Mouse (Mus musculus) erythroid progenitor cell, adult 5-6 weeks (primary cell): ENCODE measurements around the gene Edaradd. TPM values are rescaled to one million over a fixed set of nuclear protein-coding genes. Genes with fewer than 3 reads are reported as not detected.

ENCODE experiments used
- ATAC-seq: replicated peaks from 2 replicates; pipeline ENCODE4 v1.8.0; 2016; ENCODE audit warnings: moderate number of reproducible peaks, mild to moderate bottlenecking, moderate TSS enrichment, inconsistent platforms; ENCODE audit not compliant: poor library complexity, low FRiP score, severe bottlenecking
- total RNA-seq, 2 experiments: library from RNA; stranded (forward) in 1 of 2; stranded (reverse) in 1 of 2; fragments of 150-400 nt in 1 of 2; fragments of 186-747, 209-891 nt in 1 of 2; gene quantifications; 2 replicates each; pipeline versions ENCODE4 v1.2.3 to v1.2.4; 2015 to 2017; ENCODE audit warnings: low replicate concordance in 2 of 2

Edaradd gene
- total RNA-seq, 2 experiments from 2014 or later: 1.1 to 1.3 TPM

DNA sequence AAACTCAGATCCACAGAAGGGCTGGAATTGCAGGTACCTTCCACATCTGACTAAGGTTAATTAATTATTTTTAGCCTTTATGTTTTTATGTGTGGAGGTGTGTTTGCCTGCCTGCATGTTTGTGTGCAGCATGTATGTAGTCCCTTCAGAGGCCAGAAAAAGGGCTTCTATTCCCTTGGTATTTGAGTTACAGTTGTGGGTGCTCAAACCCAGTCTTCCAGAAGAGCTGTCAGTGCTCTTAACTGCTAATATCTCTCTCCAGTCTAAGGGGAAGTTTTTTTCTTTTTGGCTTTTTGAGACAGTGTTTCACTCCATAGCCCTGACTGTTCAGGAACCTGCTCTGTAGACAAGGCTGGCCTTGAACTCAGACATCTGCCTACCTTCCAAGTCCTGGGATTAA is 2.1 kb upstream of the Edaradd start:
- no peak for ATAC-seq

DNA sequence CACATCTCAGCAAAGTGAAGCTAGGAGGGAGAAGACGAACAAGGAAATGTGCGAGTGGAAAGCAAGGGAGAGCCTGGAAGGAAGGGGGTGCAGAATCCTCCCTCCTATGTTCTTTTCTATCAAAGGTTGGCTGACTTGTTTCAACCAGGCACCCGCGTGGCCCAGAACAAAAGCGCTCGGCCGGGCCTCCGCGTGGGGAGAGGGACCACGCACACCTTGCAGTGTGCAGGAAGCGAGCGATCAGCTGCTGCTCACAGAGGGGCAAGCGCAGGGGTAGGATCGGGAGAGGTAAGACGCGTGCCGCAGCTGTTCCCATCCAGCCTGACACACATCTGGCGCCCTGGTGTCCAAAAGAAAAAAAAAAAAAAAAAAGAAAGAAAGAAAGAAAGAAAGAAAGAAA is 867 bp downstream of the Edaradd start:
- ATAC-seq: no peak

DNA sequence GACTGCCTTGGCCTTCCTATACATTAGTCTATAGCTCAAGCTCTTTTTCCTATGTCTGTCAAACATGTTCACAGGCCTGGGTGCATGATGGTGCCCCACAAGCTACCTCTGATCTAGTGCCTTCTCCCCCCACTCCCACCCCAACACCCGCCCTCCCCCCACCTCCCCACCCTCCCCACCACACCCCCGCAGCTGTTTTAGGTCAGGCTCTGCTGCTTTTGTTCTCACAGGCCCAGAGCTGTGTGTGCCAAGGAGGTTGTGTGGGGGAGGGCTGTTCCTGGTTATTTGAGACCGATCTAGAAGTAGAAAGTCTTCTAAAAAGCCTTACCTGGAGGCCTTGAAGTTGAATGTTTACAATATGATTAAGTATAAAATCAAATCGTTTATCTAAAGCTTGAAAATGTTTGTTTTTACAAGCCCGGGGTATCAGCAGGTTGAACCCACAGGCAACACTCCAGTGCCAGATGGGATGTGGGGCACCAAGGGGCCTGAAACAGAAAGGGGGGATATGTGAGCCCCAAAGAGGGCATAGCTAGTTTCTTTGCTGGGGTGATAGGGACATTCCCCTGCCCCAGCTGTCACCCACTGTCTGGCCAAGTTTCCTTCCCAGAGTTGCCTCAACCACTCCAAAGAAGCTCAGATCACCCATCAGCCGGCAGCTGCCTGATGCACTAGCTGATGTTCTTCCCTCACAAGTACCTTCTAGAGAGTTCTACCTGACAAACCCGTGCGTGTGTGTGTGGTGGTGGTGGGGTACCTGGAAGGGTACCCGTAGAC is 8.9 kb downstream of the Edaradd start:
- no peak for ATAC-seq

DNA sequence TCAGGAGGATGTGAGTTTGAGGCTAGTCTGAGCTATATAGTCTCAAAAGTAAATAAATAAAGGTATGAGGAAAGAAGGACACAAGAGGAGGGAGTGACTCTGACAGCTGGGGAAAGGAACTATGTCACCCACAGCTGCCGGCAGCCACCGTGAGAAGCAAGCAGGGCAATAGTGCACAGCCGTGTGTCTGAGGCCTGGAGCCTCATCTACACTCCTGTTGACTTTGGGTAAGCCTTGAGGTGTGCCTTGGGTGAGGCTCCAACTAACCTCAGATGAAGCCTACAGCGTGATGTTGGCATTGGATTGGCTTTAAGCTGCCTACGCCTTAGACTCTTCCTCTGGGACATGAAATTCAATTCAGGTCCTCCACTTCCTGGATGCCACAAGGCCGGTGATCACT is 10.2 kb downstream of the Edaradd start:
- no peak for ATAC-seq

DNA sequence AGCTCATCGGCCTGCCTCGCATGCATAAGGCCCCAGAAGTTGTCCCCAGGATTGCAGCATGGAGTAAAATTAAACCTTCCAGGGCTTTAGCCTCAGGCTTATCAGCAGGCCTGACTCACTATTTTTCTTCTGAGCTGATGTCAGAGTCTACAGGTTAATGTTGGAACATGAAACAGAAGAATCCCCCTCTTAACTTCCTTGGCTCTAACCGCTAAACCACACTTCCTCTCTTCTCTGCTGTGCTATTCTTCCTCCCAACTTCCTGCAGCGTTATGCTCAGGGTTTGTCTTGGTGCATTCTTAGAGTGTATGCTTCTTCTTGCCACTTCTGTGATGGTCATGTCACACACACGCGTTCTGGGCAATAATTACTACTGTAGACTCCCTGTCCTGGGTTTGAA is 12.8 kb downstream of the Edaradd start:
- no peak for ATAC-seq

DNA sequence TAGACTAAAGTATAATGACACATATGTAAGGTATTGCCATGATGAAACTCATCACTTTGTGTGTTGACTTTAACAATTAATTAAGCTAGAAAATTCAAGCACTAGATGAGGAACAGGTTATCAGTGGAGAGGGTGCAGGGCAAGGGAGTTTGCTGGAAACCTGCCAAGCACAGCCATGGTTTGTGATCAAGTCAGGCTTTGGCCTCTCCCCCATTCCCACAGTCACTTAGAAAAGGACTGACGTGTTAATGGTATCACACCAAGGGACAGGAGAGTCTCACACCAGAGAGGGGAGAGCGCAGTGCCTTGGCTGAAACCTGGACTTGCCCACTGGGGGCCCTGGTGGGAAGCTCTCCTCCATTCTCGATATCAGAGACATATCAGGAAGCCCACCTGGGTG is 14.9 kb downstream of the Edaradd start:
- ATAC-seq: no peak

DNA sequence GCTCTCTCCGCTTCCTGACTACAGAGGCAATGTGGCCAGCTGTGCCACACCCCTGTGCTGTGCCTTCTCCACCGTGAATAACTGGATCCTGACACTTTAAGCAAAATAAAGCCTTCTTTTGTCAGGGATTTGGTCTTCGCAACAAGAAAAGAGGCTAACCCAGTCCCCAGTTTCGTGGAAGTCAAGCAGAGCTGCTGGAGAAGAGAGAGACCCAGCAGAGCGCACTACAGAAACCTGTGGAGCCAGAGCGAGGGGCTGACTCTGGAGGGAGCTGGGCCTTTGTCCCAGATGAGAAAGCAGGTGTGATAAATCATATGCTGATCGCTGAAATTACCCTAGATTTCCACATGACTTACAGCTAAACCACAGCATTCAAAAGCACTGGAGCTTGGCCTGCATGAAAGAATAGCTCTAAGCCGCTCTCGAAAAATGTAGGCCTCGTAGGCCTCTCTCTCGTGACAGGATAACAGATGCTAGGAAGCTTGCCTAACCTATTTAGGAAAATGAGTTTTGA is 16.9 kb downstream of the Edaradd start:
- ATAC-seq: no peak

DNA sequence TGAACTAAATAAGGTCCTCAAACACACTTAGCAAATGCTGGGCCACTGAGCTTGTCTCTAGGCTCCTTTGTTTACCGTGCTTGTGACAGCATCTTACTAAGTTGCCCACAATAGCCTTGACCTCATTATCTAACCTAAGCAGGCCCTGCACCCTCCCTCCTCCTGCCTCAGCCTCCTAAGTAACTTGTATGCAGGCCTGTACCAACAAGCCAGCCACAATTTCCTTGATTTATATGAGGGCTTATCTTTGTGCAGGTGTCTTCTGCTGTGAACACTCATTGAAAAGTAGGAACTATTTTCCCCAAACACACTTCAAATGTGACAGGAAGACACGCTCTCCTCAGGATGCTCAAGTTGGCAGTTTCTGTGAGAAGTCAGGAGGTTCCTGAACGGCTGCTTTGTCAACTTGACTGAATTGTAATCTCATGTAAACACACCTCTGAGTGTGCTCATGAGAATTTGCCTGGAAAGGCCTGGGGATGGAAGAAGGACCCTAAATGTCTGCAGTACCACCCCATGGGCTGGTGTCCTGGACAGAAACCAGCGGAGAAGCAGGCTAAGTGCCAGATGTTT is 17.5 kb downstream of the Edaradd start:
- ATAC-seq: peak; percentile 58; the same call in 1 of the 2 replicates

DNA sequence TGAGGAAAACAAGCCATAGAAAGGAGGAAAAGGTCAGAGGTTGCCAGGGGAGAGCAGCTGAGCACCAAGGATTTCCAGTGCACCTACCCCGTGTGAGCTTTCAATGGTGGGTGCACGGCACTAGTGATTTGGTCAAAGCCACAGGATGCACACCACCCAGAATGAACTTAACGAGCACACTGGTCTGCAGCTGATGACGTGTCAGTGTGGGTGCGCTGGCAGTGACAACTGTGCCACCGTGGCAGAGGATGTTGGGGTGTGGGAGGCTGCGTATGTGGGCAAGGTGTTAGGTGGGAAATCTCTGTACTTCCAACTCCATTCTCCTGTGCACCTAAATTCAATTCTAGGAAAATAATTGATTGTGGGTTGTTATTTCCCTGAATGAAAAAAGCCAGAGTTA is 21.1 kb downstream of the Edaradd start:
- ATAC-seq: no peak

DNA sequence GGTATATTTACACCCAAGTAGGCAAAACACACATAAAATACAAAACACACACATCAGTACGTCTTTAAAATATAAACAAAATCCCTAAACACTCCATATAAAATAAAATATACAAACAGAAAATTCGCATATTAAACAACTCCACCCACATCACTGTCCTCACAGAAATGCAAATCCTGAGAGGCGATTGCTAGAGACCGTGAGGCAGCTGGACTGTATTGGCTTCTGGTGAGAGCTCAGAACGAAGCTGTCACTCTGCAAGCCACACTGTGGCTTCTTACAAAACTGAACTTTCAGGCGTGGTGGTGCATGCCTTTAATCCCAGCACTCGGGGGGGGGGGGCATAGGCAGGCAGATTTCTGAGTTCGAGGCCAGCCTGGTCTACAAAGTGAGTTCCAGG is 22.4 kb downstream of the Edaradd start:
- ATAC-seq: no peak

DNA sequence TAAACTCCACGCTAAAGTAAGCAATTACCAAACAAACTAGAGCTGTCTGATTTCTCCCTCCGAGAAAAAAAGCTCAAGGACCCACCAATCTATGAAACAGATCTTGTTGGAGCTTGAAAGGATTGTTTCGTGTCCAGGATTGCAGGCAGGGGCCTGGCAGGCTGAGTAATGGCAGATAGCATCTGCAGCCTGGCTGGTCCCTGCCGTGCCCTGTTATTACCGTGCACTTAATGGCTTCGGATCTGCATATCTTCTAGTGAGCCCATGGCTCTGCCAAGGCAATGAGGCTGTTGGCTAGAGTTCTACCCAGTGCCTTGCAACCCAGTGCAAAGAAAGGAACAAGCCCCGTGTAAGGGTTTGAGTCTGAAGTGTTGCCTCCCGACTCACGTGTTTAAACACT is 25.5 kb downstream of the Edaradd start:
- no peak for ATAC-seq

DNA sequence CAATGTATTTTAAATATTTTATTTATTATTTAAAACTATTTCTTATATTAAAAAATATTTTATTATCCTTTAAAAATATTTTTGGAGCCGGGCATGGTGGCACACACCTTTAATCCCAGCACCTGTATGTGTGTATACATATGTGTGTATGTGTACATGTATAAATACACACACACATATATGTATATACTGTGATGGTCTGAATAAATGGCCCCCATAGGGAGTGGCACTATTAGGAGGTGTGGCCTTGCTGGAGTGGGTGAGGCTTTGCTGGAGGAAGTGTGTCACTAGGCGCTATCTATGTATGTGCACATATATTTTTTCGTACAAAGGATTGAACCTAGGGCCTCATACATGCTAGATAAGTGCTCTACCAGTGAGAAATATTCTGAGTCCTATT is 27.7 kb downstream of the Edaradd start:
- no peak for ATAC-seq

DNA sequence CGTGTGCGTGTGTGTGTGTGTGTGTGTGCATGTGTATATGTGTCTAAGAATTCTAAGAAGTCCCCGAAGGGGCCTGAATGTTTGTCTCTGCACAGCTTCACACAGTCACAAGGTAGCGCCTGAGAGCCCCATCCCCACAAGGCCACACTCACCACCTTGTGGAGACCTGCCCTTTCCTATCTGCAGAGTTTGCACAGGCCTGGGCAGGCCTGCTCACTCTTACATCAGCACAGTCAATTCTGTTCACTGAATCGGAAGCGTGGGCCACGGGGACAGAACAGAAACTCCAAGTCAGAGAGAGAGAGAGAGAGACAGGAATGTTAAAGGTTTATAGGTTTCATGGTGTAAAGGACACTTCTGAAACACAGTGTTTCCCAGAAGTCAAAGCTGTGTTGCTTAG is 34.6 kb downstream of the Edaradd start:
- no peak for ATAC-seq

DNA sequence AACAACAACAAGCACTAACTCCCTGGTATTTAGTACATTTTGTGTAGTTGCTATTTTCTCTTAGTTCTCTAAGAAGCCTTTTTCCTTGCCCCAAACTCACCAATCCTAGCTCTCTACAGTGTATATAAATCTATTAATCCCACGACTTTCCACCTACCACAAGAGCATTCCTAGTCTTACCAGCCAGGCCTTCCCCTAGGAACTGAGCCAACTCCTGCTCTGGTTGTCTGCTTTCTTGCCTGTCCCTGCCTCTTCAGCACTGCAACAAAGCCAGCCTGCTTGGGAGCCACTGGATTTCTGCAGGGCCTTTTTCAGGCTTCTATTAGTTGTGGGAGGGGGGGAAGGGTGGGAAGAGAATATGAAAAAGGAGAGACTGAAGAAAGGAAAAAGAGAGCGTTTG is 35.0 kb downstream of the Edaradd start:
- ATAC-seq: no peak

DNA sequence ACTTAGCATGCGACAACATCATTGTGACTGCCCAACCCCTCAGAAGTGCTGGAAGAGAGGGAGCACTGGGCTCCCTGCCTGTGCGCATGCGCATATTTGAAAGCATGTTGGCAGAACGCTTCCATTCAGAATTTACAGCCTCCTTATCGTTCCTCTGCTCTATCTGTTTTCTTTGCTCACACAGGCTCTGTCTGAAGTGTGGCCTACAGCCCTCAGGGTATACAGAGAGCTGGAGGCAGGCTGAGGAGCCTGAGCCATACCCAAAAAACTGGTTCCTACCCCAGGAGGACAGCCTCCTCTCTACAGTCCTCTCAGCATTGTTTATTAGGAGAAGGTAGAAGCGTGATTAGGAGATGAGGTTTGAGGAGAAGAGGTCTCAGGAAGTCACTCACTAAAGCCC is 40.4 kb downstream of the Edaradd start:
- no peak for ATAC-seq

DNA sequence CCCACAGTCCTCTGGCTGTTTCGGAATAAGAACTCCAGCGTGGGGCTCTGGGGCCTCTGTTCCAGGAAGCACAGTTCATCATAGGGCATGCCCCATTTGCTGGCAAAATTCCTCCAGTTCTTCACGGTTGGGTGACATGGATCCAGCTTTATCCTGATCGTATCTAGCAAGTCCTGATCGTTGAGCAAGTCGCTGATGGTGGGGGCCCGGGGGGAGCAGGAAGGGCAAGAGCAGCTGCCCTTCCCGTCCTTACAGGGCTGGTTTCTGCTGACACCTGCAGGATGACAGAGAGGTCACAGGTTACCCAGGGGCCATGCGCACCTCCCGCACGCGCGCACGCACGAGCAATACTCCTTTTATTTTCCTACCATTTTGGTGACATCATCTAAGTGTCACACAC is 41.9 kb downstream of the Edaradd start:
- ATAC-seq: no peak

DNA sequence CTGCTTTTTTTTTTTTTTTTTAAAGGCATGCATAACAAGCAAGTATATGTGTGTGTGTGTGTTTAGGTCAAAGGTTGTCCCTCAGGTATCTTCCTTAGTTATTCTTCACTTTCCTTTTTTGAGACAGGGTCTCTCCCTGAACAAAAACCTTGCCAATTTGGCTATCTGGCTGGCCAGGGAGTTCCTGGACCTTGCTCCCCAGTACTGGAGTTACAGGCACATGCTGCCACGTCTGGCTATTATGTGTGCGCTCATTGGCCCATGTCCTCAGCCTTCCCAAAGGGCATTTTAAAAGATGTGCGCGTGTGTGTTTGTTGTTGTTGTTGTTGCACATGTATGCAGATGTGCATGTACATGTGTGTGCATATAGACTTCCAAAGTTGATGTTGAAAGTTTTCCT is 43.4 kb downstream of the Edaradd start:
- no peak for ATAC-seq

DNA sequence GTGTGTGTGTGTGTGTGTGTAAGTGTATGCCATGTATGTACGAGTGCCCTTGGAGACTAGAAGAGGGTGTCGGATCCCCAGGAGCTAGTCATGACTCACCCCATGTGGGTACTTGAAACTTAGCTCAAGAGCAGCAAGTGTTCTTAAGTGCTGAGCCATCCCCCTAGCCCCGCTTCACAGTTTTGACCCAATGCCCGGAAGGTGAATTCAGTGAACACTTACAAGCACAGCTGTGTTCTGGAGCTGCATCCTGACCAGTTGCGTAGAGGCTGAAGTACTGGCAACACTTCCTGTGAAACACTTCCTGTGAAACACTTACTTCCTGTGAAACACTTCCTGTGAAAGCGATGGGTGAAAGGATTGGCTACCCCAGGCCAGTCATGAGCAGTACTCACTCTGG is 45.0 kb downstream of the Edaradd start:
- no peak for ATAC-seq

DNA sequence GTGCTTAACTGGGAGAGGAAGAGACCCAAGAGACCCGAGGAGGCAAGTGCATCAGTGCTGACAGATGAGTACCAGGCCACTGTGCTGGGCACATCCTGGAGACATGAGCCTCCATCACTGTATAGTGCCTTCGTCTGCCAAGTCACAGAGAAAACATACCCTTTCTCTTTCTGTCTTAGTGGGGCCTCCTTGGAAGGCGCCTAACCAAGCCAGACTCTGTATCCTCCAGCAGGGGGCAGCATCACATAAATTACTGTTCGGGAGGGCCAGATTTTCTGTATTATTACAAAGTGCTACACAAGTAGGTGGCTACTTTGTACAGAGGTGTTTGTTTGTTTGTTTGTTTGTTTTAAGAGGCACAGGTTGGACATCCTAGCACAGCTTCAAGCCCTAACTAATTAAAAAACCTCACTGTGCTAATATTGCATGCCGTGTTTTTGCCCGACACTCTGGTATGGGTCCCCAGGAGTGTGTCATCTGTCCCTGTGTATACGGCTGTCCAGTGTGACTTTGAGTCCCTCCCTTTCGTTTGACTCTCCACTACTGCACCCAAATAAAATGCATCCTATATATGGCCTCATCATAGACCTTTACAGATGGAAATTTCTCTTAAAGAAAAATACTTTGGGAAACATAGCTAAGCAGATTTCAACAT is 46.4 kb downstream of the Edaradd start:
- peak; percentile 37; the same call in 1 of the 2 replicates for ATAC-seq

DNA sequence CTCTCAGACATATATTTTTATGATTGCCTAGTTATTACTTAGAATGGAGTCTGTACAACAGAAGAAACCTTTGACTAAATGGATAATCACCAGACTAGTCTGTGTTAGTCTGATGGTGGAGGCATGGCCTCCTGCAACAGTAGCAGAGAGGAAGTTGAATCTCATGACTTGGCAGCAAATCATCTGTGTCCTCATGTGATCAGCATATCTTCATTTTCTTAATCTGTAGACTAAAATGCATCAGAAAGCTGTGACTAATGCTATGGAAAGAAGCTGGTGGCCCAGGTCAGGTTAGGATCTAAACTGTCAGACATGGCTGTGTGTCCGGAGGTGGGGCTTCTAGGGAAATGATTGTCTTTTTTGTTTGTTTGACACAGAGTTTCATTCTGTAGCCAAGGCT is 51.8 kb downstream of the Edaradd start:
- no peak for ATAC-seq

DNA sequence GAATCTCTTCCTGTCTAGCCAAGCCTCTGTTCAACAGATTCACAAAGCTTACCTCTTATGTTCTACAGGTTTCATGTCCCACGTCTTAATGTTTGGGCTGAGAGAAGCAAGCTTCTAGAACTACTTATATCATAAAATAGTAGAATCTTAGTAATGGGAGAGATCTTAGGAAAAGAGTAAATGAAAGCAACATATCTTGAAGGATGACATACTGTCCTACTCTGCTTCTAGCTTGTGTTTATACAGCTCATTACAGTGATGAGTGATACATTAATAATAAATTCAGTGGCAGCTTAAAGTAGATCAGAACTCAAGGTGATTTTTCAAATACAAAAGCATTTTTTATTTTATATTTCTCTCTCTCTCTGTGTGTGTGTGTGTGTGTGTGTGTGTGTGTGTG is 55.4 kb downstream of the Edaradd start, which contains the start of gene Lgals8:
Lgals8 (minus strand) TSS at position 101 of the 400 bp plus-strand sequence.
- ATAC-seq: no peak
